Mouse (Mus musculus) heart, embryonic 12.5 days (tissue): ENCODE results near the gene U90926. TPM values are rescaled to one million over a fixed set of nuclear protein-coding genes. Genes with fewer than 3 reads are reported as not detected.

Experiments used
- ATAC-seq: fragments of 200-750 bp; cut with Nextera tagmentation; 2 replicates; pipeline ENCODE4 v1.8.0; 2017; ENCODE audit warnings: moderate TSS enrichment, moderate library complexity; ENCODE audit not compliant: insufficient number of reproducible peaks, low FRiP score
- H3K27ac ChIP-seq: fragments of 300-500 bp; sonication (generic); 2 replicates; pipeline ENCODE4 v1.5.1; 2016; ENCODE audit warnings: mild to moderate bottlenecking, moderate library complexity; ENCODE audit not compliant: poor library complexity, severe bottlenecking
- H3K27me3 ChIP-seq: fragments of 300-500 bp; sonication (generic); replicated peaks from 2 replicates; pipeline ENCODE4 v1.6.1; 2016; ENCODE audit warnings: mild to moderate bottlenecking, moderate library complexity
- H3K36me3 ChIP-seq: fragments of 300-500 bp; sonication (generic); 2 replicates; pipeline ENCODE4 v1.6.1; 2016; ENCODE audit warnings: mild to moderate bottlenecking, moderate library complexity
- H3K4me1 ChIP-seq: fragments of 300-500 bp; sonication (generic); replicated peaks from 2 replicates; pipeline ENCODE4 v1.6.1; 2016; ENCODE audit warnings: mild to moderate bottlenecking
- H3K4me2 ChIP-seq: fragments of 300-500 bp; sonication (generic); 2 replicates; pipeline ENCODE4 v1.6.1; 2016; ENCODE audit warnings: mild to moderate bottlenecking, moderate library complexity
- H3K4me3 ChIP-seq: fragments of 300-500 bp; sonication (generic); 2 replicates; pipeline ENCODE4 v1.5.1; 2016; ENCODE audit warnings: mild to moderate bottlenecking
- H3K9ac ChIP-seq: fragments of 300-500 bp; sonication (generic); 2 replicates; pipeline ENCODE4 v1.6.1; 2016; ENCODE audit warnings: mild to moderate bottlenecking, moderate library complexity
- H3K9me3 ChIP-seq: fragments of 300-500 bp; sonication (generic); replicated peaks from 2 replicates; pipeline ENCODE4 v1.6.1; 2016; ENCODE audit warnings: mild to moderate bottlenecking, moderate library complexity
- whole genome bisulfite sequencing: fragments of 180-500 bp; shearing (Covaris S2); methylation state at CpG from one replicate; pipeline ENCODE4 v1.1.7; 2016; 5-methylcytosine and 5-hydroxymethylcytosine counted together
- polyA plus RNA-seq: library from polyadenylated mRNA; unstranded; fragments of >200 nt; fragmentation: Nextera tagmentation; extraction: Ambion mirVana; gene quantifications from 2 replicates; pipeline ENCODE4 v1.2.1, GENCODE M21; 2016

Gene U90926
- polyA plus RNA-seq, 1 experiment from 2014 or later = not detected

DNA sequence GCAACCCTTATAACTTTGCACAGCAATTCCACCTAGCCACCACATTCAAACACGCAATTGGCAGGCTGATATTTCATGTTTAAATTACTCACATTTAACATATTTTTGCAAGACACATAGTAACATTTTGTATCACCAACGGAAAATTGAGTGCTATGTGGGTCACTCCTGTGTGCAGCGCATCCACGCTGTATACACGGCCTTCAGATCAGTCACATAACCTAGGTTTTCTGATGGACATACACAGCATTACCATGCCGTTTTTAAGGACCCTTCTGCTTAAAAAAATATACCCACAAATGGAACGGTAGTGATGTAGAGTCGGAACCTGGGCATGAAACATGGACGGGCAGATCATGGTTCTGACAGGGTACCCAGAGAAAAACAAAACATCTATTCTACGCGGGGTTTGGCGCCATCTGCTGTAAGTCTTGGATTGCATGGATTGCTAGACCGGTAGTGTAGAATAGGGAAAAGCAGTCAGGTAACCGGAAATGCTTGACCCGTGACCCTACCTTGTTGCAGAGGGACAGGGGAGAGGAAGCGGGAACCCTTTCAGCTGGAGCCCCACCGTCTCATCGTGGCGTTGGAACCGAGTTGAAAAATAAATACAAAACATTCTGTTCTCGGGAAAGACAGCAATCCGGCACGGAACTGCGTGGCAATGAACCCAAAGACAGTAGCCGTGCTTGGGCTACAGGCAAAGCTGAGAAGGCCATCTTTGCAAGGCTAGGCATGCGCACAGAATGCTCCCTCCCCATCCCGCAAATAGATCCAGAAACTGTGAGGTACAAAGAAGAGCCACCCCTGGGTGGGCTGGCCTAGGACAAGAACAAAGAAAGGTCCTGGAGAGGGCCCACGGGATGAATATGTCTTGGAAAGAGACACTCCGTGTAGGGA is 24.4 kb upstream of the U90926 start:
- no peak for ATAC-seq
- Histone ChIP-seq H3K27me3 (peaks cover 4% of the 10 kb centered on the region), H3K36me3 (no peaks in the 10 kb centered on the region), H3K9me3 (no peaks in the 10 kb centered on the region), H3K4me1 (no peaks in the 10 kb centered on the region), H3K27ac (no peak overlapping the region), H3K9ac (no peak overlapping the region), H3K4me2 (peak overlapping the region; percentile 55), H3K4me3 (no peak overlapping the region; the same call in 1 of the 2 replicates)
- WGBS = 38% methylated on average over 29 of the region's 29 CpGs

DNA sequence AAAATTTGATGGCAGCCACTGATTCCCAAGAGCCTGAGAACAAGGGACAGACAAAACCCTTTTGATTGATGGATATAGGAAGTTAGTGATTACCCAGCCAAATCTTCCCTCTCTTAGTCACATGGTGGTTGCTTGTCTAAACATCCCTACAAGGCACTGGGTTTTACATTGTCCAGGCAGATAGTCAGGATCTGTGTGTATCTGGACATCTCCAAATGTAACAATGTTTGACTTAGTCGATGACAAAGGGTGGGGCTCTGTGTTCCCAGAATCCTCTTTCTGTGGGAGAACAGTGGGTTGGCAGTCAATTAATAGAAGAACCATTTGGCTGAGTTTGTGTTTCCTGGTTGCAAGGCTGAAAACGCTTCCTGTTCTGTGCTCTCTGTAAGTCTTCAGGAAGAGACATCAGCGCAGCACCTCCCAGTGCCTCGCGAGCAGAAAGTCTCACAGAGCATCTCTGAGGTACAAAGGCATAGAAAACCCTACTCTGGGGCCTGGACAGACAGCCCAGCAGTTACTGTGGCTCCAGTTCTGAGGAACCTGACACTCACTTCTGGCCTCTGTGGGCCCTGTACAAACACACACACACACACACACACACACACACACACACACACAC is 19.8 kb upstream of the U90926 start:
- Histone ChIP-seq H3K36me3 (no peaks in the 10 kb centered on the region), H3K4me3 (no peak overlapping the region), H3K9me3 (no peaks in the 10 kb centered on the region), H3K9ac (no peak overlapping the region), H3K4me2 (no peak overlapping the region), H3K4me1 (no peaks in the 10 kb centered on the region), H3K27ac (no peak overlapping the region), H3K27me3 (peaks cover 8% of the 10 kb centered on the region)
- 35% methylated on average over 5 of the region's 5 CpGs for WGBS
- no peak for ATAC-seq

DNA sequence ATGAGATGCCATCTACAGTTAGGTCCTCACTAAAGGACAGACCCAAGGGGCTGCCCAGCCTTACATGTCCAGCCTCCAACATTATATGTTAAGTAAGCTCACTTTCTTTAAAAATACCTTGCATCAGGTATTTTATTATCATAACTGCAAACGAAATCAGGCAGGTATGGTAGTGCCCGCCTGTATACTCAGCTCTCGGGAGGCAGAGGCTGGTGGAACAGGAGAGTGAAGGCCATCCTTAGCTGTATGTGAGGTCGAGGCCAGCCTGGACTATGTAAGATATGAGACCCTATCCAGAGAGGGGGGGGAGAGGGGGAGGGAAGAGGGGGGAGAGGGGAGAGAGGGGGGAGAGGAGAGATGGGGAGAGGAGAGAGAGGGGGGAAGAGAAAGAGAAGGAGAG is 18.2 kb upstream of the U90926 start:
- ATAC-seq = no peak
- Histone ChIP-seq H3K27ac (no peak overlapping the region), H3K4me1 (no peaks in the 10 kb centered on the region), H3K36me3 (no peaks in the 10 kb centered on the region), H3K9me3 (no peaks in the 10 kb centered on the region), H3K4me2 (no peak overlapping the region), H3K9ac (no peak overlapping the region), H3K4me3 (no peak overlapping the region), H3K27me3 (0 out of 2 replicates have a peak, but pooled peaks cover 4% of the 10 kb centered on the region)
- WGBS = 75% methylated on average over 4 of the region's 4 CpGs

DNA sequence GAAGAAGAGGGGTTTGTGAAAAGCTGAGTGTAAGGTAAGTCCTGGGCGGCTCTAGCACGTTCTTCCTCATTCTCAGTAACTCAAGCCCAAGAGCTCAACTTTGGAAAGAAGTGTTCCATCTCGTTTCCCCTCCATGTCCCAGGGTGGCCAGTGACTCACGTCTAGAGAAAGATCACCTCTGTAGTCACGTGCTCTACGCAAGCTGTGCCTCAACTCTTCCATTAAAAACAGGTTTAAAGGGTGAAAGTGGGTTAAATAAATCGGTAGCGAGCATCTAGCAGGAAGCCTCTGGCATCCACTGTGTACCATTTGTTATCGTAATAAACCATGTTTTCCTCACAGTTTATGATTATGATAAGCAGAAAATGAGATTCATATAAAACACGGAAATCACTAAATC is 16.6 kb upstream of the U90926 start:
- H3K4me3 ChIP-seq = no peak overlapping the region
- no peaks in the 10 kb centered on the region for H3K4me1 ChIP-seq
- H3K4me2 ChIP-seq = no peak overlapping the region
- no peak for ATAC-seq
- H3K27me3 ChIP-seq = 0 out of 2 replicates have a peak, but pooled peaks cover 4% of the 10 kb centered on the region
- H3K9me3 ChIP-seq = no peaks in the 10 kb centered on the region
- H3K36me3 ChIP-seq = no peaks in the 10 kb centered on the region
- 75% methylated on average over 10 of the region's 10 CpGs for WGBS
- no peak overlapping the region for H3K9ac ChIP-seq
- H3K27ac ChIP-seq = no peak overlapping the region

DNA sequence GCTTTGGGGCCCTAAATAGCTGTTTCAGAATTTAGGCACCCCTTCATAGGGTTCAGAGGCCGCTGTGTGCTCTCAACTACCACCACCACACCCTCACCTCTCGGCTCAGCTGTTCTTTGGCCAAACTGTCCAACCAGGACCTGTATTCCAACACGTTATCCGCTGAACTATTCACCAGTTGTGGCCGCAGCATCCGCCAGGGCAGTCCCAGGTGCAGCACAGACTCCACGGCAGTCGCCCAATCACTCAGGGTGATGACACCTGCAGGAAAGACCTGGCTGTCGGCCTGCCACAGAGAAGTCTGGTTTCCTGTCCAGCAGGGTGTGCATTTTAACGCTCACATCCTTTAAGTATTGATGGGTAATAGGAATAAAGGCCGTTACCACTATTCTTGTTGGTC is 15.1 kb upstream of the U90926 start:
- 77% methylated on average over 11 of the region's 11 CpGs for WGBS
- Histone ChIP-seq H3K27ac (no peak overlapping the region), H3K4me3 (no peak overlapping the region), H3K4me2 (no peak overlapping the region), H3K4me1 (no peaks in the 10 kb centered on the region), H3K9me3 (no peaks in the 10 kb centered on the region), H3K36me3 (no peaks in the 10 kb centered on the region), H3K27me3 (0 out of 2 replicates have a peak, but pooled peaks cover 4% of the 10 kb centered on the region), H3K9ac (no peak overlapping the region)
- no peak for ATAC-seq

DNA sequence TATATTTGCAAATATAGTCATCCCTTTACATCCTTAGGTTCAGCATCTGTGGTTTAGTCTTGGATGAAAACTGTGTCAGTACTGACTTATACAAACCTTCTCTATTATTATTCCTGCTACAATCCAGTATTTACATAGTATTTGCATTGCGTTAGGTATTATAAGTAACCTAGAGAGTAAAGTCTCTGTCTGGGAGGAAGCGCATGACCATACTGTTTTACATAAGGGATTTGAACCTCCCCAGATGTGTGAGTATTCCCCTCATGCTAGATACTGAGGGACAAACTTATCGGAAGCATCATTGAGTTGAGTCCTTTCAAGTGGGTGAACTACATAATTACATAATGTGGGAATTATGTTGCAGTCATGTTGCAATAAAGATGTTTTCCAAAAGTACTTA is 14.3 kb upstream of the U90926 start:
- 0 out of 2 replicates have a peak, but pooled peaks cover 4% of the 10 kb centered on the region for H3K27me3 ChIP-seq
- 94% methylated on average over 3 of the region's 3 CpGs for whole genome bisulfite sequencing
- no peak overlapping the region for H3K27ac ChIP-seq
- no peaks in the 10 kb centered on the region for H3K9me3 ChIP-seq
- ATAC-seq = no peak
- H3K36me3 ChIP-seq = no peaks in the 10 kb centered on the region
- H3K4me2 ChIP-seq = no peak overlapping the region
- H3K9ac ChIP-seq = no peak overlapping the region
- H3K4me3 ChIP-seq = no peak overlapping the region
- no peaks in the 10 kb centered on the region for H3K4me1 ChIP-seq

DNA sequence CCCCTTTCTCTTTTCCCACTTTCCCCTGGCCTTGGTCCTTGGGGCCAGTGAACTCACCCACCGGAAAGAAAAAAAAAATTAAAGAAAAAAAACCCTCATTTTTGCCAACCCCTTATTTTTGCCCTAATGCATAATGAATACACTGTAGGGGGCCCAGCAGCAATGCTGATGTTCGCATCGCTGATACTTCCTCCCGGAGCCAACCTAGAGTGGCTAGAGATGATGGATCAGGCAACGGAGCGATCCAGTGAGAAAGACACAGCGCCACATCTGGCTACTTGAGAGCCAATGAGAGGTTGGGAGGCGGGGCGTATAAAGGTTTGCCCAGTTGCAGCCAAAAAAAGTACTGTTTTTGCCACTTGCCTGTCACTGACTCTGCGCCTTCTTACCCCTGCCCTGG is 13.6 kb upstream of the U90926 start:
- Histone ChIP-seq H3K4me2 (0 out of 2 replicates have a peak overlapping the region, but pooled peaks have one; percentile 6), H3K36me3 (no peaks in the 10 kb centered on the region), H3K4me3 (no peak overlapping the region), H3K9me3 (no peaks in the 10 kb centered on the region), H3K27me3 (no peaks in the 10 kb centered on the region), H3K27ac (no peak overlapping the region), H3K9ac (no peak overlapping the region), H3K4me1 (no peaks in the 10 kb centered on the region)
- 21% methylated on average over 10 of the region's 10 CpGs for WGBS
- no peak for ATAC-seq

DNA sequence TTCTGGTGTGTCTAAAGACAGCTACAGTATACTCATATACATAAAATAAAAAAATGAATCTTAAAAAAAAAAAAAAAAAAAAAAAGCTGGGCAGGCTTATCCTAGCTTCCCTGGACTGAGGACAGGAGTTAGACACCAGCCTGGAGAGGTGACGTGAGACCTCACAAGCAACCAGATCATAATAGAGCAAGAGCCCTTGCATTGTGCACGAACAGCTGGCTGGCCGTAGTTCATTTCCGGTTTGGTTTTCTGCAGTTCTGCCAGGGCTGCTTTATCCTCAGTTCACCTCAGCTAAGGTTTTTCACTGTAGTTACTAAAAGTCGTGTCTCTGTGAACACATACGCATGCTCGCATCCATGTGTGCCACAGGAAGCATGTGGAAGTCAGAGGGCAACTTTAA is 12.6 kb upstream of the U90926 start:
- Histone ChIP-seq H3K27me3 (no peaks in the 10 kb centered on the region), H3K9me3 (no peaks in the 10 kb centered on the region), H3K9ac (no peak overlapping the region), H3K4me1 (no peaks in the 10 kb centered on the region), H3K27ac (no peak overlapping the region), H3K36me3 (no peaks in the 10 kb centered on the region), H3K4me3 (no peak overlapping the region), H3K4me2 (no peak overlapping the region)
- 87% methylated on average over 7 of the region's 7 CpGs for WGBS
- no peak for ATAC-seq

DNA sequence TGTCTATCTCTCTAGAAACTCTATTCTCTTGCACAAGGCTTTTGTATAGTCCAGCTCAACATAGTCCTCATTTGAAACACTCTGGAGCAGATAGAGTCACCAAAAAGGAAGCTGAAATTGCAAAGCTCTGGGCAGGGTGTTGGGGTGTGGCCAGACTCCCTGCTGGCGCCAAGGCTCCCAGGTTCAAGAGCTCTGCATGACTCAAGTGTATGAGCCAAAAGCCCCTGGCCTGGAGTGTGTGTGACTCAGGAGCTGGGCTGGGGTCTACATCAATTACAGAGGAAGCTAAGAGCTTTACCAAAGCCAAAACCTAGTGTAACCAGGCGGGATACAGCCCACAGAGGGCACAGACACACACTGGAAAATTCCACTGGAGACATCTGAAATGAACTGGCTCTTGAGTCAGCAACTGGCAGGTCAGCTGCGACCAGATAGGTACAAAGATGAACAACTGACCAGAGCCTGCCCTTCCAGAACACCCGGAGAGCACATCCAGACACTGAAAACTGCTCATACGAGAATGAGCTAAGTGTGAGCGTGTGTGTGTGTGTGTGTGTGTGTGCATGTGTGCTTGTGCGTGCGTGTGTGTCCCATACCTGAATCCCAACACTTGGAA is 5.2 kb upstream of the U90926 start:
- Histone ChIP-seq H3K9ac (no peak overlapping the region), H3K27ac (no peak overlapping the region), H3K4me2 (no peak overlapping the region), H3K27me3 (no peaks in the 10 kb centered on the region), H3K36me3 (no peaks in the 10 kb centered on the region), H3K9me3 (no peaks in the 10 kb centered on the region), H3K4me1 (0 out of 2 replicates have a peak, but pooled peaks cover 10% of the 10 kb centered on the region), H3K4me3 (no peak overlapping the region)
- no peak for ATAC-seq
- WGBS = 82% methylated on average over 8 of the region's 8 CpGs

DNA sequence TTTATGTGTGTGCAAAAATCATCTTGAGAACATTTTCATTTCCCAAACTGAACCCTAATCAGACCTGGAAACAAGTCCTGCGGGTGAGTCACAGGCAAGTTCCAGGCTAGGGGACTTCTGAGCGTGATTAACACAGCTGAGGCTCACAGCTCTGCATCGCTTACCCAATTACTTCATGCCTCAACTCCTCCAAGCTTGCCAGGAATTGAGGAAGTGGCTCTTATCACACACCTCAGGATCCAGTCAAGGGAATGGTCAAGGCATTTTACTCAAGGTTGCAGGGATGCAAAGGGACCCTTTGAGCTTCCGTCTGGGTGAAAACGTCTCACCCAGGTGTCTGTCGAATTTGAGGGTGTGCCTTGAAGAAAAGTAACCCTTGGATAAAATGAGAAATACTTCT is 4.6 kb upstream of the U90926 start:
- Histone ChIP-seq H3K4me2 (no peak overlapping the region), H3K9me3 (no peaks in the 10 kb centered on the region), H3K36me3 (no peaks in the 10 kb centered on the region), H3K4me3 (no peak overlapping the region), H3K4me1 (0 out of 2 replicates have a peak, but pooled peaks cover 10% of the 10 kb centered on the region), H3K27ac (no peak overlapping the region), H3K27me3 (no peaks in the 10 kb centered on the region), H3K9ac (no peak overlapping the region)
- 44% methylated on average over 6 of the region's 6 CpGs for WGBS
- no peak for ATAC-seq
